Mouse (Mus musculus): Measurements from ENCODE around the gene Cd300c2.

- no peak for TF ChIP-seq CTCF (IDR thresholded peaks at IDR 0.05; ENCODE audit: low read depth)
- no peak for TF ChIP-seq EP300 (IDR thresholded peaks at IDR 0.05; ENCODE audit: low read depth)
Observed at GRCm38 (mm10) chr11:115048259-115048658, 46.6 kb upstream of the Cd300c2 start, which contains the start of gene Cd300ld3.
